Mouse (Mus musculus) testis, adult 2 months (tissue): ENCODE measurements around the gene Calhm2.

Experiments used
- CTCF ChIP-seq: fragments of 200-500 bp; IDR thresholded peaks from 2 replicates; pipeline ENCODE4 v1.5.1; 2012; ENCODE audit warnings: low read depth, mild to moderate bottlenecking, inconsistent platforms, low read length, moderate library complexity; ENCODE audit not compliant: control insufficient read depth, insufficient read depth, insufficient replicate concordance
- POLR2A ChIP-seq: fragments of 200-500 bp; IDR thresholded peaks from 2 replicates; pipeline ENCODE4 v1.6.1; 2012; ENCODE audit warnings: low read depth, mild to moderate bottlenecking, inconsistent platforms, low read length, moderate library complexity; ENCODE audit not compliant: control insufficient read depth

- TF ChIP-seq CTCF: no peak
- no peak for TF ChIP-seq POLR2A
These were observed 4.9 kb downstream of the Calhm2 start for GRCm38 (mm10) chr19:47133161-47133560.
